In genomic region chrX:103879329-103879935, GRCm38 (mm10) we compare ENCODE assay signal across 10 mouse cellular contexts. TPM values are rescaled to one million over a fixed set of nuclear protein-coding genes. Genes with fewer than 3 reads are reported as not detected.
DNase-seq lines count a peak whose midpoint lies in the region; ATAC-seq lines count a peak whose summit lies in the region.
"Had no signal": no experiment of that assay in that cellular context is flagged by ENCODE, and none has a peak within 500 bp of the region (broad histone marks: within the 10 kb centered on the region; RNA-seq: fewer than 3 reads in every experiment).

No protein-coding gene starts in this region.

- H3K9me3 ChIP-seq in megakaryocyte, embryonic 14.5 days = no peaks in the 10 kb centered on the region
- H3K9me3 ChIP-seq in limb, embryonic 13.5 days = no peaks in the 10 kb centered on the region

- H3K9ac ChIP-seq in limb, embryonic 13.5 days = no peak overlapping the region

- H3K4me3 ChIP-seq in megakaryocyte, embryonic 14.5 days (replicated peaks) = peak overlapping the region; percentile 42
- H3K4me3 ChIP-seq in limb, embryonic 13.5 days = peak overlapping the region; percentile 16; the same call in 1 of the 2 replicates

- peaks cover 28% of the 10 kb centered on the region for H3K27me3 ChIP-seq in megakaryocyte, embryonic 14.5 days (replicated peaks)
- H3K27me3 ChIP-seq in limb, embryonic 13.5 days = peaks cover 41% of the 10 kb centered on the region

- peak overlapping the region; percentile 56 for H3K4me2 ChIP-seq in limb, embryonic 13.5 days (replicated peaks)

- peak; percentile 2 to 12 for DNase-seq in cerebellum, postnatal 10 days
- DNase-seq in thymus, postnatal 14 days = no peak
- DNase-seq in thymus, postnatal 36 days = no peak
- DNase-seq in thymus, postnatal 0 days (ENCODE audit: low spot score) = no peak
- DNase-seq: thymus, postnatal 4 days had no signal

- 19% methylated on average over 24 of the region's 24 CpGs for WGBS in limb, embryonic 13.5 days

- H3K36me3 ChIP-seq in megakaryocyte, embryonic 14.5 days (replicated peaks; ENCODE audit: low read length) = no peaks in the 10 kb centered on the region
- H3K36me3 ChIP-seq in limb, embryonic 13.5 days = no peaks in the 10 kb centered on the region

- ATAC-seq in cerebellum, adult (ENCODE audit: insufficient number of reproducible peaks, low FRiP score, low TSS enrichment) = no peak
- ATAC-seq in megakaryocyte, adult 5-6 weeks (ENCODE audit: poor library complexity, severe bottlenecking) = no peak
- peak; percentile 44; the same call in 1 of the 2 replicates for ATAC-seq in limb, embryonic 13.5 days (ENCODE audit: low FRiP score, low read depth)

- no peak overlapping the region for H3K27ac ChIP-seq in limb, embryonic 13.5 days

- peaks cover 3% of the 10 kb centered on the region; the same call in 1 of the 2 replicates for H3K4me1 ChIP-seq in megakaryocyte, embryonic 14.5 days
- no peaks in the 10 kb centered on the region for H3K4me1 ChIP-seq in limb, embryonic 13.5 days

RNA-seq across cellular contexts. Expression of gene Slc16a2, which starts 57.6 kb away (rescaled TPM):
- polyA plus RNA-seq in megakaryocyte, embryonic 14.5 days (2012; ENCODE audit: insufficient read depth, low replicate concordance) = 0.30 TPM in 1 of 2 replicates, not detected in the other
- total RNA-seq in megakaryocyte, adult 5-6 weeks (2015) = 0.05 and 0.20 TPM in 2 replicates
- 0.53 TPM in 1 of 2 replicates, not detected in the other for total RNA-seq in megakaryocyte, adult 5-6 weeks (2017)
- 27.0 and 29.2 TPM in 2 replicates for polyA plus RNA-seq in limb, embryonic 13.5 days (2015; fragmentation: Nextera tagmentation; extraction: Ambion mirVana)
- polyA plus RNA-seq in thymus, postnatal 0 days (2015; fragmentation: Nextera tagmentation; extraction: Ambion mirVana) = 1.1 and 1.5 TPM in 2 replicates
- total RNA-seq: neutrophil, adult 5-6 weeks had no signal

Comparison
In these comparisons a context has a peak if more than half of its experiments do, and no peak if none do; other contexts are left out.
1. DNase-seq: peak in cerebellum, postnatal 10 days (2 of 2); none in thymus, postnatal 14 days (single experiment), thymus, postnatal 36 days (0 of 2) and thymus, postnatal 0 days (single experiment).
2. RNA of gene Slc16a2, which starts 57.6 kb away (polyA plus RNA-seq): 27.0 to 29.2 TPM in limb, embryonic 13.5 days; 1.1 to 1.5 TPM in thymus, postnatal 0 days and 0.30 TPM in megakaryocyte, embryonic 14.5 days; every median in the first group is over 10 times any median in the second.